Mouse (Mus musculus) urinary bladder, adult 18-20 months (tissue): Measurements from ENCODE around the gene Hyou1.
"Not testable (repeated sequence)": the region's sequence is repeated elsewhere in the genome, so short reads cannot be mapped to it uniquely, and the experiment has no call there.

Source experiments
- DNase-seq, 2 experiments: peaks; one replicate each; pipeline ENCODE4 v3.0.0; 2022; ENCODE audit warnings: low spot score in 2 of 2, mixed read lengths in 2 of 2

Gene Hyou1

DNA sequence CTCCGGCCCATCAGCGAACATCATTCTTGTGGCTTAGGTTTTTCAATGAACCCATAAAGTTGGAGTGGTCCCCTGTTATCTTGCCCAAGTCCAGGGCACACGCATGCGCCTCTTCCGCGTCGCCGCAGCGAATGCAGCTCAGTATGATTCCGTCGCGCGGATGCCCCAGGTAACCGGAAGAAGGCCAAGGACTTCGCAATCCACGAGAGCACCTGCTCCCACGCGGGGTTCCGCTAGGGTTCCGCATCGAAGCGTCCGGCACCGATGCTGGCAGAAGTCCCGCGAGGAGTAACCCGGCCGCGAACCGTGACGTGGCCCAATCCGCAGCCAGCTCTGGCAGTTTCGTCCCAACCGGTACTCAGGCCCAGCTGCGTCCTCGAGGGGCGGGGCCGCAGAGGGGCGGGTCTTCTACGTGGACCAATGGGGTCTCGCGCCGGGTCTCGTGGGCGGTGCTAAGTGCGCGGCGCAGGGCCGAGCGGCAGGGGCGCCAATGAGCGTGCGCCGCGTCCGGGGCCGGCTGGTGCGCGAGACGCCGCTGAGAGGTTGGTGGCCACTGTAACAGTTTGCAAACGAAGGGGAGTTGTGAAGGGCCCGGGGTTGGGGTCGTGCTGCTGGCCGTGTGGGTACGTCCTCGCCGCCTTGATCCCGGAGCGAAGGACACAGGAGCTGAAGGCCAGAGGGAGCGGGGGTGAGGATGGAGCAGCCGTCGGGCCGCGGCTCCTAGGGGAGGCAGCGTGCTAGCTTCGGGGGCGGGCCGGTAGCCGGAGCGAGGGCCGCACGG lies at the start of gene Hyou1:
Gene Hyou1 (plus strand): TSS at position 437 of the 781 bp plus-strand sequence.
- DNase-seq, result peak; percentile 98 to 99

DNA sequence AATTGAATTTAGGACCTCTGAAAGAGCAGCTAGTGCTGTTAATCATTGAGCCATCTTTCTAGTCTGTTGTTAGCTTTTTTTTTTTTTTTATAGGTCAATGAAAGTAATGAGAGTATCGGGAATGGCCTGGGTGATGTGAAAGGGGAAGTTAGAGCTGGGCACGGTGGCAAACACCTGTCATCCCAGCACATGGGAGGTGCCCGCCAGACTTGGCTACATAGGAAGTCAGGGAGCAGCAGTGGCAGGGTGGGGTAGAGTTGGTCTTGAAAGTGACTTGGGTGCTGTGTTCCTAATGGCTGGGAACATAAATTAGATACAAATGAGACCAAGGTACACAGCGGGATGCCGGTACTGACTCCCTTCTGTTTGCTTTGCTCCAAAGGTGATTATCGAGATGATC lies 48.6 kb upstream of the Hyou1 start:
- DNase-seq, result no peak

DNA sequence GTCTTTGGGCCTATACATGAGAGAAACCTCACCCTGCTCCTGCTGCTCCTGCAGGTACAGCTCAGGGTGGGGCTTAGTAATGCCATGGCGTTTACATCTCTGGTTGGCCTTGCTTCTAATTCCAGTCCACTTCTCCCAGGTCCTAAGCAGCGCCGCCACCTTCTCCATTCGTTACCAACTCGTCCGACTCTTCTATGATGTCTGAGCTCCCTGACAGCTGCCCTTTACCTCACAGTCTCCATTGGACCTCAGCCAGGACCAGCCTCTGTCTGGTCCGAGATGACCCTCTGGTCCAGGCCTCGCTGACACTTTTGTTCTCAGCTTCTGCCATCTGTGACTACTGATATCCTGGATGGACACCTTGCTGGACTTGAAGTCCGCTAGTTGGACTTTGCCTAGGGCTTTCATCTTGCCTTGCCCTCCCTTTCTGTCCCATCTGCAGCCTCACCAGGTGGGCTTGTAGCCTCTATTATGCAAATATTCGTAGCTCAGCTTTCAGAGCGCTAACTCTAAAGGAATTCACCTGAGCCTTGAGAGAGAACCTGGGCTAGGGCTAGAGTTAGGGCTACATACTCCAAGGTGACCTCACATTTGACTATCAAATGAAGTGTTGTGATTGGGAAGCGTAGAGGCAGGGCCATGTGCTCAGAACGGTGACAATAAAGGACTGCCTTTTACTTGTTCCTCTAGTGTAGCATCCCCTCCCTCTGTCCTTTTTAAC lies 46.2 kb upstream of the Hyou1 start:
- DNase-seq, result no peak

DNA sequence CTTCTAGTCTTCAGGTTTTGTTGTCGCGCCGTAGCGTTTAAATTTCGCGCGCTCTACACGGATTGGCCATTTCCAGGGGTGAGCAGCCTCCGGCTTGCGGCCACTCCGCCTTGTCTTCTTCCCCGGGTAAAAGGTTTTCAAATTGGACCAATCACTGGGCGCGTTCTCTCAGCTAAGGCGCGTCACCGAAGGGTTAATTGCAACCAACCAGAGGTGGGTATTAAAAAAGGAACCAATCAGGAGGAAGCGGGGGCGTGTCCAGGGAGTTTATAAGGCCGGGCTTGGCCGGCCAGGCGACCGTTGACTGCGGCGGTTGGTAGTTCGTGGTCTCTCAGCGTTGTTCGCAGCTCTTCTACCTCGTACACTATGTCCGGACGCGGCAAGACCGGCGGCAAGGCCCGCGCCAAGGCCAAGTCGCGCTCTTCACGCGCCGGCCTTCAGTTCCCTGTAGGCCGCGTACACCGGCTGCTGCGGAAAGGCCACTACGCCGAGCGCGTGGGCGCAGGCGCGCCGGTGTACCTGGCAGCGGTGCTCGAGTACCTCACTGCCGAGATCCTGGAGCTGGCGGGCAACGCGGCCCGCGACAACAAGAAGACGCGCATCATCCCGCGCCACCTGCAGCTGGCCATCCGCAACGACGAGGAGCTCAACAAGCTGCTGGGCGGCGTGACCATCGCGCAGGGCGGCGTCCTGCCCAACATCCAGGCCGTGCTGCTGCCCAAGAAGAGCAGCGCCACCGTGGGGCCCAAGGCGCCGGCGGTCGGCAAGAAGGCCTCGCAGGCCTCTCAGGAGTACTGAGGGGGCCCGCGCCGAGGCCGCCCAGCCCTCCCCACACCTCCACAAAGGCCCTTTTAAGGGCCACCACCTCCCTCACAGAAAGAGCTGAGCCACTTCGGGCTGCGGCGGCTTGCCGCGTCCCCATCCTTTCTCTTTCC lies 44.6 kb upstream of the Hyou1 start, which contains the start of gene H2afx:
Gene H2afx (plus strand): TSS at position 299 of the 935 bp plus-strand sequence.
- DNase-seq, result peak; percentile 96 to 97

DNA sequence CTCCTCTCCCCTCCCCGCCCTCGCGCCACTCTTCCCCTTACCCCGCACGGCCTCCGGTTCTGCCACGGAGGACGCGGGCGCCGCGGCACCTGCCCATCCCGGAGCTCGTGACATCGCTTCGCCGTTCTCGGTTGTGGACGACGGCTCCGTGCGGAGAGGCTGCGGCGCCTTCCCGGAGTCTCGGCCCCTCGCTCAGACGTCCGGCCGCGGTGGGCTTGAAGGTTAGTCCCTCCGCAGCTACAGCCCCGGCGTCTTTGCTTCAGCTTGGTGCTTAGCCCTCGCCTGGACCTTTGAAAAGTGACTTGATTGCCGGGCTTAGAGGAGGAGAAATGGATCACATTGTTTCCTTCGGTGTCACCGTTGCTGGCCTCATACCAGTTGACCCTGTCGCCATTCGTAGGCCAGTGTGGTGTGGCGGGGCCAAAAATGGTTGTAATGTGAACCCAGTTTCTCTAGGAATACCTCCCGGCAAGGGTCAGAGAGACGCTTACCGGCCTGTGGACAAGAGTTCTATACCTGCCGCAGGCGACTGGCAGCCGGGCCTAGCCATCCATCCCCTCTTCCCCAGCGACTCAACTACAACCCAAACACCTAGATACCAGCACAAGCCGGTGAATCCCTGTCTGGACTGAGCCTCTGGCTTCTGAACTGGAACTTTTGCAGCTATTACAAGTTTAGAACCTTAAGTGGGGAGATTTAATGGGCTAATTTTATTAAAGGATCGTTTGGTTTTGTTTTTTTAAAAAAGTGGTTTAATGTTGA lies 43.8 kb upstream of the Hyou1 start:
- peak in 1 of 2 experiments; percentile 53 for DNase-seq

DNA sequence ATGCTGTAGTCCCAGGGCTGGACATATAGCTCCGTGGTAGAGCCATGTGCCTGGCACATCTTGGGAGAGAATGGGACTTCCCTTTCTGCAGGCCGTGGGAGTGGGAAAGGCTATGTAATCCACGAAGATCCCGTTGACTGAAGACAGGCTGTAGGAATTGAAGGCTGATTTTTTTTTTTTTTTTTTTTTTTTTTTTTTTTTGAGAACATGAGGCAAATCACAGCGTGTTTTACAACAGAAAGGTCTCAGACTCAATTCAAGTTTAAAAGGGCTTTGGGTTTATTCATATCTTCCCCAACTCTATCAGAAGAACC lies 43.2 kb upstream of the Hyou1 start:
- no peak for DNase-seq

DNA sequence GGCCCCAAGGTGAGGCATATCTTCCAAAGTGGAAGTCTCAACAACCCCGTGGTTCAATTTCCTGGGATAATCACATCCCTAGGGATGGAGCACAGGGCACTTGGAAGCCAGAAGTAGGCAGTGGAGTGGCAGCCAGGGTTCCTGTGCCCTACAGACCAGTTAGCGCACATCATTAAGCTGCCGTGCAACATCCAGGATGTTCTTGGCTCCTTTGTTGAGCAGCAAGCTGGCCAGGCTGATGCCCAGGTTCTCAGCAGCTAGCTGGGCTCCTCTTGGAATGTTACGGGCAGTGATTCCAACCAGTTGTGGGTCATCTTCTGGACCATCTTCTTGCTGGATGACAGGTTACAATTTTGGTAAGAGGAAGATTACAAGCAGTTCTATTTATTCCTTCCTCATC lies 42.8 kb upstream of the Hyou1 start:
- DNase-seq, result not testable (repeated sequence)

DNA sequence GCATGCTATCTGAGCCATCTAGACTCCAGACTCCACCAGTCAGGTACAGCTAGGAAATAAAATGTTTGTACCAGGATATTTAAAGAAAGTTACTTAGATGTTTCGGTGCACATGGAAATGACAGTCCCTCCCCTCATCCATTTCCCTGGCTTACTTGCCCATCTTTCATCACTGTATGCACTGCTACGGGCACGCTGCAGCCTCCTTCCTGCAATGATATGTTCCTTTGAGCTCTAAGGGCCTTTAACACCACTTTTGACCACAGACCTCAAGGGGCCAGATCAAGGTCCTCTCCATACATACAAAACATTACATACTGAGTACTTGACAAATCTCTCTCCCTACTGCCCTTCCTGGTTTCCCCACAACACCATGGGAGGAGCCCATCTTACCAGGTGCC lies 42.3 kb upstream of the Hyou1 start:
- DNase-seq, result no peak

DNA sequence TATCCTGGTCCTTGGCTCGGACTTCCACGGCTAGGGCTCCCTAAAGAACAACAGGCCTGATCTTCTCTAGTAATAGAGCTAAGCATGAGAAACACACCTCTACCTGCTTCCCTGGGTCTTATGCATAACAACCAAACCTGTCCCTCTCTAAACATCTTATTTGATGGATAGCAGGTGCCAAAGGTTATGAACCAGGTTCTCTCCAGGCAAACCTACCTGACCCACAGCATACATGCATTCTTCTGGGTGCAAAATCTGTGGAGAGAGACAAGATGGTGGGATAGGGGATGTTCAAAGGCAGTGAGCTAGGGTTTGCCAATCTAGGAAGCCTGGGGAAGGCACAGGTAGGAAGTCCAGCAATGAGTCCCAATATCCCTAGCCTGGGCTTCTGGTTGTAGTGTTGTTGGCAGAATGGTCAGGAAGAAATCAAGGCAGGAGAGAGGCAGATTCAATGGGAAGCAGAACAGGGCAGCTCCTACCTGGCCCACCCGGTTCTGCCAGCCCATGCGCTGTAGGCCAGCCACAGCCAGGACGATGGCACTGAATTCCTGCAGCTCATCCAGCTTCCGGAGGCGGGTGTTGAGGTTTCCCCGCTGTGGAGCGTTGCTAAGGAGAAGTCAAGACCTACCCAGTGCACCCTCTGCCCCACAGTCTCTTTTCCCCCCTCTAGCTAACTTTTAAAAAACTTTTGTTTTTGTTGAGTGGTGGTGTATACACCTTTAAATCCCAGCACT lies 41.7 kb upstream of the Hyou1 start:
- DNase-seq, result no peak

DNA sequence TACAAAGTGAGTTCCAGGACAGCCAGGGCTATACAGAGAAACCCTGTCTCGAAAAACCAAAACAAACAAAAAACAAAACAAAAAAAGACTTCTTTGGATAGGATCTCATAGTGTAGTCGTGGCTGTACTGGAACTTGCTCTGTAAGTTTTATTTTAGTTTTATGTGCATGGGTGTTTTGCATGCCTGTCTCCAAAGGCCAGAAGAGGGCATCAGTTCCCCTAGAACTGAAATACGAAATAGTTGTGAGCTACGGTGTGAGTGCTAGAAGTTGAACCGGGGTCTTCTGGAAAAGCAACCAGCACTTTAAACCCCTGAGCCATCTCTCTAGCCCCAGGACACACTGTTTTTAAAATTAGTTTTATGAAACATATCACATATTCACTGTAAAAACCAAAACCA lies 40.7 kb upstream of the Hyou1 start:
- DNase-seq, result no peak

DNA sequence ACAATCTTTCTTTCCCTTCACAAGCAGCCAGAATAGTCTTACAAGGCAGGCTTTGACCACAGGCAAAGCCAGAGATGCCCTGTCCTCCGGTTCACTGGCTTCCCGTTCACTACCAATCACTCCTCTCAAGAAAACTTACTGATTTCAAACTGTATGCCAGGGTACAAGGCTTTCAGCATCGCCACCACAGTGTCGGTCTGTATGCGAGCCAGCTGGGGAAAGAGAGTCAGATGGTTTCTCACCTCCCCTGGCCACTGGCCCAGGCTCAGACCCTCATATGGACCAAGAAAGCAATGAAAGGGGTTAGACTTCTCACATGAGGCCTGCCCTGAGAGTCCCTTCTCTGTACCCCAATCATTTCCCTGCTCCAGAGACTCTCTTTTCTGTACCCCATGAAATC lies 37.8 kb upstream of the Hyou1 start:
- no peak for DNase-seq

DNA sequence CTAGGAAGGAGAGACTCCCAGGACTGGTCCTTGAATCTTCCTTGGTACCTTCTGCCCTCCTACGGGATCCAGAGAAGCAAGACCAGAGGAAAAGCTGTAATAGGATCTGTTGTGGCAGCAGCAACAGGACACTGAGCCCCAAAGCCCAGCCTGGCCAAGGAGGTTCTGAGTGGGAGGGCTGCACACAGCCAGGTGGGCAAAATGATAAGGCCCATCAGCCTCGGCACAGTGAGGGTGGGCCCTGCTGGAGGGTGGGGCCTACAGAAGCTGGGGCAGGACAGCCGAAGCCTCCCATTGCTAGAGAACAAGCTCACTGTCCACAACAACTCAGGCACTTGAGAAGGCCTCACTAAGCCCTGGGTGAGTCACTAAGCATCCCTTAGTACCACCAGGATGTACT lies 37.1 kb upstream of the Hyou1 start:
- no peak for DNase-seq

DNA sequence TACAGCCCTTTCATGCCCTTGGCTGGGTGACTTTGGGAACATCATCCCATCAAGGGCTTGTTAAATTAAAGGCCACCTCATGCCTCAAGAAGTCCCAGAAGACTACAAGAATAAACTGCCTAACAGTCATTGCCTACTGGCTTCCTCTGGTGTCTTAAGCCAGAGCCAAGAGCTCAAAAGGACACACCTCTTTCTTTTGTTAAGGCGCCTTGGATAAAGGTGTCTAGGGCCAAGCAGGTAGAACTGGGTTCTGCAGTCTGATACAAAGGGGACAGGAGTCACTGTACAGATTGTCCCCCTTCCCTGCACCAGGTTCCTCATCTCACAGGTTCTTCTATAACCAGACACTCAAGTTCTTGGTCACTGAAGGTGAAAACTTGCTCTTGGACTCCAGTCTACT lies 36.7 kb upstream of the Hyou1 start:
- no peak for DNase-seq

DNA sequence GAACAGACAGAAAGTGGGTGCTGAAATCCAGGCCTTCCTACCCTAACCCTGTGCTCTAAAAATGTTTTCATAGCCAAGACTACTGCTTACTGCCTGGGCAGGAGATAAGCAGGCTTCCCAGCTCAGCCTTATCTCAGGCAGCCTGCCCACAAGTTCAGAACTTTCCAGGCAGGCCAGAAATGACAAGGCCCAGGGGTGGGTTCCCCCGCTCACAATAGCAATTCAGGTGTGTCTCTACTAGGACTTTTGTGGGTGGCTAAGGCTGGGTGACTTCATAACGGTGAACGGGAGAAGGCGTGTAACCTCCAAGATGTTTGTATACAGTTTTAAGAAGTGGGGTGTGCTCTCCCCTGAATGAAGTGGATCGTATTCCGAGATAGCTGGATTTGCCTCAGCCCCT lies 36.0 kb upstream of the Hyou1 start:
- no peak for DNase-seq

DNA sequence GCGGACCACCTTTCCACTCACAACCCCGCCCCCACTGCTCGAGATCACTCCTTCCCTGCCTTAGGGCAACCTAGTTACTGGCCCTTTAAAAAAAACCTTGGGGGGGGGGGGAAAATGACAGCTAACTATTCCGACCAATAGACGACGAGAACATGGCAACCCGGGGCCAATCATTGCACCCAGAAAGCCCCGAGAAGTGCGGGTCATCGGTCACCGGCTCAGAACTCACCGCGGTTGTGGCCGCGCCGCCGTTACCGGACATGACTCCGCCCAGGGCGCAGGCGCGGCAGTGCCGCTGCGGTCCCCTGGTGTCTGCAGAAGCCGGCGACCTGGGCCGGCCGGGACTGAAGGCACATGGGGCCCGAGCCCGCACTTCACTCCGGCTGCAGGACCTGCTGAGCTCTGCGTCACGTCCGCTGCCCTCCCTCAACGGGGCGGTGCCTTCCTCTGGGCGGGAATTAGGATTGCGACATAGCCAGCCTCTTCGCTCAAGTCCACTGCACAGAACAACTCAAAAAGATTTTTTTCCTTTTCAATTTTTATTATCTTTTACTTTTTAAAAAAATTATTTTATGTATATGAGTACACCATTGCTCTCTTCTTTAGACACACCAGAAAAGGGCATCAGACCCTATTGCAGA lies 35.4 kb upstream of the Hyou1 start, which contains the start of gene Hmbs:
Gene Hmbs (minus strand): TSS at position 448 of the 641 bp plus-strand sequence.
- peak; percentile 89 to 97 for DNase-seq

DNA sequence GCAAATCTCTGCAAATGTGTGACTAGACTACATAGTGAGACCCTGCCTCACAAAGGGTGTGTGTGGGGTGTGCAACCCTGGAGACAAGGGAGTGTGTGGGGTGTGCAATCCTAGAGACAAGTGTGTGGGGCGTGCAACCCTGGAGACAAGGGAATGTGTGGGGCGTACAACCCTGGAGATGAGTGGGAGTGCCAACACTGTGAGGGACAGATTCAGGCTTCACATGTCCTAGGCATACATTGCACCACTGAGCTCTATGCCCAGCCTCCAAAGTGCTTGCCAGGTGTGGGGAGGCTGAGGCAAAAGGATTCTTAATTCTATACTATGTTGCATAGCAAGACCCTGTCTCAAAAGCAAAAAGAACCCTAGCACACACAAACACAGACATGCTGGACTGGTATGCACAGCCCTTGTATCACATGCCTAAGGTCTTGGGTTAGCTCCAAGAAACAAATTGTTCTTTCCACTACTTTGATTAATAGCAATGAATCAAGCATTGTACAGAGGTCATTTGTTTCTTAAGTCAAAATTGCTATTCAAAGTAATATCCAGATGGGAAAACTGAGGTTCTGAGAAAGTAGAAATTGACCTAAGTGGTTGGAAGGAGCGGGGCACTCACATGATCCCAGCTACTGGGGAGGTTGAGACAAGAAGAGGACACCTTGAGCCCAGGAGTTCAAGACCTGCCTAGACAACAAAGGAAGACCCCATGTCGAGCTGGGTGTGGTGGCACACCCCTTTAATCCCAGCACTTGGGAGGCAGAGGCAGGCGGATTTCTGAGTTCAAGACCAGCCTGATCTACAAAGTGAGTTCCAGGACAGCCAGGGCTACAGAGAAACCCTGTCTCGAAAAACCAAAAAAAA lies 33.5 kb upstream of the Hyou1 start:
- no peak for DNase-seq

DNA sequence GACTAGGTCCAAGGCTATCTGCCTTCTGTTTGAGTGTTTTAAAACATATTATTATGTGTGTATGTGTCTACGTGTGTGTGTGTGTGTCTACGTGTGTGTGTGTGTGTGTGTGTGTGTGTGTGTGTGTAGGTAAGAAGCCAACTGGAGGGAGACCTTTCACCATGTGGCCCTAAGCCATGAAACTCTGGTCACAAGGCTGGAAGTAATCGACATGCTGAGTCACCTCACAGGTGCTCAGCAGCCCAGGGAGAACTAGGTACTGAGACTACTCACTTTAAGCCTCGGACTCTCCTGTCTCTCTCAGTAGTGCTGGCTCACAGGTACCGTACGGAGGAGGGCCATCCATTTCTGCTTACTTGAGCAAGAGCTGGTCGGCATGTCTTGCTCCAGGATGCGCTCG lies 32.1 kb upstream of the Hyou1 start:
- DNase-seq, result no peak

DNA sequence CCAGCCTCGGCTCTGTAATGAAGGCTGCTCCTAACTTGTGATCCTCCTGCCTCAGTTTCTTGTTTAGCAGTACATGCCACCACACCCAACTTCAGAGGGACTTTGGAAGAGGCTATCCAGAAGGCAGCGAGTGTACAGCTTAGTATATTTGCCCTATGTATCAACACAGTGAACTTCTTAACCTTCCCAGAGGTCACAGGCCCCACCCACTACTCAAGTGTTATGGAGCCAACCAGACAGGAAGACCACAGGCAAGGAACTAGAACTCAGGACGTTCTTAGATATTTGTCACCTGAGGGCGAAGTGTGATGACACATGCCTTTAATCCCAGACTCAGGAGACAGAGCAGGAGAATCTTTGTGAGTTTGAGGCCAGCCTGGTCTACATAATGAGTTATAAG lies 31.7 kb upstream of the Hyou1 start:
- DNase-seq, result no peak

DNA sequence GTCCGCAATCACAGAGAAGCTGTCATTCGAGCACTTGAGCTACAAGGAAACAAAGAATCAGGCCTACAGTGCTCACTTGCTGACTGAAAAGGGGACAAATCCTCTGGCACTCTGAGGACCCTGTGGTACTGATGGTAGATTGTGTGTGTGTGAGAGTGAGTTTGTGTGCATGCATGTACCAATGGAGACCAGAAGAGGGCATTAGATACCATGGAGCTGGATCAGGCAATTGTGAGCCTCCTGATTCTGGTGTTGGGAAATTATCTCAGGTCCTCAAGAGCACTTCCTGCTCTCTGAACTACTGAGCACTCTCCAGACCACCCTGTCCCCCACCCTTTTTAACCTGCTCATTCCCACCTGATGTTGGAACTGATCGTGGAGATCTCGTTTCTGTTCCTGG lies 30.7 kb upstream of the Hyou1 start:
- DNase-seq, result no peak
